Mouse (Mus musculus): ENCODE results near the gene Phactr2. TPM values are rescaled to one million over a fixed set of nuclear protein-coding genes. Genes with fewer than 3 reads are reported as not detected.

Gene Phactr2
- polyA plus RNA-seq, 1 experiment from 2014 or later: 6.4 TPM

DNA sequence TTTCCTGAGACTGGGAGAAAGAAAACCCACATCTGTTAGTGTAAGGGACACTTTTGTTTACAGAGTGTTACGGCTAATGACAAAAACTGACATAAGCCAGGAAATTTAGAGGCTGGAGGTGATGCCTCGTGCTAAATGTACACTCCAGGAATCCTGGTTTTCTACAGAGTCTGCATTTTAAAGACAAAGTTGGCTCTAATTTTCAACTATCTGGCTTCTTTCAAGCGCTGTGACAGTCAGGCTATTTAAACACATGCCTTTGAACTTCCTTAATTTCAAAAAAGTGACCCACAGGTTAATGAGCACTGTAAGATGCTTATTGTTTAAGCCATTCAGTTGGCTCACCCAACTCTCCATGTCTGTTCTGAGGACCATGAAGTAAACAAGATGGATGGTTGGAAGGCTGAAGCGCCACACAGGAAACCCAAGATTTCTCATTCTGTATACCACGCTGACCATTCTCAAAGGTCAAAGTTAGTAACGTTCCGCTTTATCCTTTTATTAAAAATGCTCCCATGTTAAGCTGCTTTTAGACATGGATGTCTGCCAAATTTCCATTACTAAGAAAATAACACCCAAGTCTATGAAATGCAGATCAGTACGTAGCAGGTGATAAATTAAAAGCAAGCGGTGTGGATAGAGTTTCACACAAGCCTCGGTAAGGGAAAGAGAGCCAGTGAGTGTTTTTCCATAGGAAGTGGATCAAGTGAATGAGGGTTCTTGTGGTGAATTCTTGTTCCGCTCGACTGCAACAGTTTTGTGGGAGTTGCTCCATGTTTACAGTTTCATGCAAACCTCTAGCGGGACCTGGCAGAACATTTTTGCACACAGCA lies 97.6 kb downstream of the Phactr2 start:
- WGBS: 83% methylated on average over 13 of the region's 13 CpGs
- ATAC-seq: no peak
- no peak overlapping the region for H3K27ac ChIP-seq
- no peak overlapping the region for H3K9ac ChIP-seq (replicated peaks)
- H3K36me3 ChIP-seq: no peaks in the 10 kb centered on the region
- H3K4me2 ChIP-seq (replicated peaks): no peak overlapping the region
- no peaks in the 10 kb centered on the region for H3K27me3 ChIP-seq
- H3K4me1 ChIP-seq (replicated peaks): 0 out of 2 replicates have a peak, but pooled peaks cover 2% of the 10 kb centered on the region
- no peak overlapping the region for H3K4me3 ChIP-seq (replicated peaks)
- no peaks in the 10 kb centered on the region for H3K9me3 ChIP-seq

DNA sequence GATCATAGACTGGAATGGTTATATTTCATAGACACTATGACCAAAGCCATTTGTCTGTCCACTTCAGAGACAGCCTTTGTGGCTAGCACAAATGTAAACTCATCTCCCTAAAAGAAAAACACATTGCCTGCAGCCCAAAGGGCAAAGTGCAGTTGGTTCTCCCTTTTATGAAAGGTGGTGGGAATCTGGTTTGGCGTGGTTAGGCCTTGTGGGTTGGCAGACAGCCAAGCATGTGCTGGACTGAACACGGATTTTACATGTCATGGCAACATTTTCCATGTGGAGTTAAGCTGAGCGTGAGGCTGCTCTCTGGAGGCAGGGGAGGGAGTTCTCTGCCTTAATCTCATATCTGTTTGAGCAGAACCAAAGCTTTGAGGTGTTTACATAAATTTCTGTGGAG lies 98.4 kb downstream of the Phactr2 start:
- Histone ChIP-seq H3K36me3 (no peaks in the 10 kb centered on the region), H3K27ac (no peak overlapping the region), H3K4me2 (replicated peaks) (no peak overlapping the region), H3K4me3 (replicated peaks) (no peak overlapping the region), H3K27me3 (no peaks in the 10 kb centered on the region), H3K4me1 (replicated peaks) (0 out of 2 replicates have a peak, but pooled peaks cover 2% of the 10 kb centered on the region), H3K9ac (replicated peaks) (no peak overlapping the region), H3K9me3 (no peaks in the 10 kb centered on the region)
- no peak for ATAC-seq
- 63% methylated on average over 3 of the region's 3 CpGs for WGBS

DNA sequence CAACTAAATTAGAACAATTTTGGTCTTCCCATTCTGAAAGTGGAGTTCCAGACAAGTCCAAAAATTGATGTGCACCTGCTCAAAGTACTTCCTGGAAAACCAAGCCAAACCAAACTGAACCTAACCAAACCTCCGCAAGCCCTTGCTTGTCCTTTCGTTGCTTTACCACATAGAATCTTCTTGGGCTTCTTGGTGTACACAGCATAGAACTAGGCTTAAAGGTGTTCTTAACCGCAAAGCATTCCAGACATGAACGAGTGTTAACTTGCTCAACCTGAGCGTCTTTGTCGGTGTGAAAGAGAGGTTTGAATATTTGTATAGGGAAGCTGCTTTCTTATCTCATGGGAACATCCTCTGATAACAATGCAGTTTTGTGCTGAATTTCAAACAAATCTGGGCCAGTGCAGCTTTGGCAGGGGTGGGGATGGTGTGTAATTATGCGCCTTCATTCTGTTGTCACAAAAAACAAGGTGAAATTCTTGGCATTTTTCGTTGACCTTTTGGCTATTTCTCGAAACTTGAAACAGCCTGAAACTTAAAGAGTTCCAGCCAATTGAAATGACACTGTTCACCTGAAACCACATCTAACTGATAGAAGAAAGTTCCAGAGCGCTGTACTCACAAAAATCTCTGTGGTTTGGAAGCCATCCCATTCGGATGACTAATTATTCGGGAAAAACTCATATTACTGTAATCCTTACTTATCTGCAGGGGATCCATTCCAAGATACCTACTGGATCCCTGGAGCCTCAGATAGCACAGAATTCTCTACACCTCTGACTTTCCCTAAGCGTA lies 104.4 kb downstream of the Phactr2 start:
- H3K9ac ChIP-seq (replicated peaks): no peak overlapping the region
- ATAC-seq: no peak
- no peaks in the 10 kb centered on the region for H3K9me3 ChIP-seq
- H3K4me2 ChIP-seq (replicated peaks): no peak overlapping the region
- no peak overlapping the region for H3K4me3 ChIP-seq (replicated peaks)
- no peaks in the 10 kb centered on the region for H3K36me3 ChIP-seq
- H3K4me1 ChIP-seq (replicated peaks): 0 out of 2 replicates have a peak, but pooled peaks cover 2% of the 10 kb centered on the region
- no peaks in the 10 kb centered on the region for H3K27me3 ChIP-seq
- no peak overlapping the region for H3K27ac ChIP-seq
- 88% methylated on average over 13 of the region's 13 CpGs for WGBS

- Histone ChIP-seq H3K9me3 (no peaks in the 10 kb centered on the region), H3K9ac (replicated peaks) (no peak overlapping the region)
These were observed 110.0 kb downstream of the Phactr2 start for GRCm38 (mm10) chr10:13364286-13364580.

GRCm38 (mm10) chr10:13363499-13364285 lies 110.5 kb downstream of the Phactr2 start:
- 91% methylated on average over 11 of the region's 11 CpGs for WGBS
- no peak for ATAC-seq
- no peaks in the 10 kb centered on the region for H3K4me1 ChIP-seq (replicated peaks)
- H3K4me3 ChIP-seq (replicated peaks): no peak overlapping the region
- H3K9ac ChIP-seq (replicated peaks): no peak overlapping the region
- no peaks in the 10 kb centered on the region for H3K36me3 ChIP-seq
- H3K9me3 ChIP-seq: no peaks in the 10 kb centered on the region
- no peak overlapping the region for H3K27ac ChIP-seq
- no peak overlapping the region for H3K4me2 ChIP-seq (replicated peaks)
- H3K27me3 ChIP-seq: no peaks in the 10 kb centered on the region

More at GRCm38 (mm10) chr10:13364286-13364580, 110.0 kb downstream of the Phactr2 start:
- WGBS: 75% methylated on average over 2 of the region's 2 CpGs
- H3K4me3 ChIP-seq (replicated peaks): no peak overlapping the region
- no peak overlapping the region for H3K4me2 ChIP-seq (replicated peaks)
- no peaks in the 10 kb centered on the region for H3K36me3 ChIP-seq
- no peaks in the 10 kb centered on the region for H3K4me1 ChIP-seq (replicated peaks)
- ATAC-seq: no peak
- no peak overlapping the region for H3K27ac ChIP-seq
- no peaks in the 10 kb centered on the region for H3K27me3 ChIP-seq

GRCm38 (mm10) chr10:13360913-13361312 lies 113.3 kb downstream of the Phactr2 start:
- Histone ChIP-seq H3K4me3 (replicated peaks) (no peak overlapping the region), H3K27ac (no peak overlapping the region), H3K9me3 (no peaks in the 10 kb centered on the region), H3K36me3 (no peaks in the 10 kb centered on the region), H3K4me1 (replicated peaks) (no peaks in the 10 kb centered on the region), H3K4me2 (replicated peaks) (no peak overlapping the region), H3K27me3 (no peaks in the 10 kb centered on the region), H3K9ac (replicated peaks) (no peak overlapping the region)
- no peak for ATAC-seq

GRCm38 (mm10) chr10:13359846-13360245 lies 114.4 kb downstream of the Phactr2 start:
- Histone ChIP-seq H3K9me3 (no peaks in the 10 kb centered on the region), H3K36me3 (no peaks in the 10 kb centered on the region), H3K27me3 (no peaks in the 10 kb centered on the region), H3K9ac (replicated peaks) (no peak overlapping the region), H3K4me2 (replicated peaks) (no peak overlapping the region), H3K4me1 (replicated peaks) (no peaks in the 10 kb centered on the region), H3K4me3 (replicated peaks) (no peak overlapping the region), H3K27ac (no peak overlapping the region)
- WGBS: 92% methylated on average over 5 of the region's 5 CpGs
- ATAC-seq: no peak

- Histone ChIP-seq H3K27ac (no peak overlapping the region), H3K4me1 (replicated peaks) (no peaks in the 10 kb centered on the region), H3K4me2 (replicated peaks) (no peak overlapping the region), H3K27me3 (no peaks in the 10 kb centered on the region), H3K9me3 (no peaks in the 10 kb centered on the region), H3K9ac (replicated peaks) (no peak overlapping the region), H3K4me3 (replicated peaks) (no peak overlapping the region), H3K36me3 (no peaks in the 10 kb centered on the region)
- 54% methylated on average over 3 of the region's 3 CpGs for WGBS
- ATAC-seq: no peak
These were observed 115.5 kb downstream of the Phactr2 start for GRCm38 (mm10) chr10:13358679-13359078.

- H3K4me2 ChIP-seq (replicated peaks): no peak overlapping the region
- no peak for ATAC-seq
- no peaks in the 10 kb centered on the region for H3K36me3 ChIP-seq
- no peaks in the 10 kb centered on the region for H3K9me3 ChIP-seq
- H3K27ac ChIP-seq: no peak overlapping the region
- H3K27me3 ChIP-seq: no peaks in the 10 kb centered on the region
- 38% methylated on average over 5 of the region's 5 CpGs for WGBS
- no peak overlapping the region for H3K9ac ChIP-seq (replicated peaks)
- no peak overlapping the region for H3K4me3 ChIP-seq (replicated peaks)
- H3K4me1 ChIP-seq (replicated peaks): no peaks in the 10 kb centered on the region
These were observed 127.5 kb downstream of the Phactr2 start for GRCm38 (mm10) chr10:13346609-13347290.

GRCm38 (mm10) chr10:13340583-13340982 lies 133.6 kb downstream of the Phactr2 start:
- WGBS: 74% methylated on average over 3 of the region's 3 CpGs
- Histone ChIP-seq H3K4me1 (replicated peaks) (0 out of 2 replicates have a peak, but pooled peaks cover 12% of the 10 kb centered on the region), H3K36me3 (no peaks in the 10 kb centered on the region), H3K4me2 (replicated peaks) (no peak overlapping the region), H3K4me3 (replicated peaks) (no peak overlapping the region), H3K27ac (no peak overlapping the region), H3K27me3 (no peaks in the 10 kb centered on the region), H3K9me3 (no peaks in the 10 kb centered on the region), H3K9ac (replicated peaks) (no peak overlapping the region)
- no peak for ATAC-seq

- WGBS: 67% methylated on average over 4 of the region's 4 CpGs
These were observed 137.2 kb downstream of the Phactr2 start for GRCm38 (mm10) chr10:13336964-13337363.

More at GRCm38 (mm10) chr10:13336964-13337363, 137.2 kb downstream of the Phactr2 start:
- Histone ChIP-seq H3K4me3 (replicated peaks) (no peak overlapping the region), H3K4me2 (replicated peaks) (no peak overlapping the region), H3K27ac (peak overlapping the region; percentile 20; the same call in 1 of the 2 replicates), H3K9ac (replicated peaks) (no peak overlapping the region), H3K27me3 (no peaks in the 10 kb centered on the region), H3K9me3 (no peaks in the 10 kb centered on the region), H3K4me1 (replicated peaks) (0 out of 2 replicates have a peak, but pooled peaks cover 15% of the 10 kb centered on the region), H3K36me3 (no peaks in the 10 kb centered on the region)
- peak; percentile 84 for ATAC-seq
